Mouse (Mus musculus) heart, embryonic 10.5 days (tissue): ENCODE data around the gene Gm20390. TPM values are rescaled to one million over a fixed set of nuclear protein-coding genes. Genes with fewer than 3 reads are reported as not detected.

Experiments
- DNase-seq: peaks from one replicate; pipeline ENCODE4 v3.0.0-alpha.2; 2017; ENCODE audit warnings: low spot score
- H3K27ac ChIP-seq: fragments of 300-500 bp; sonication (generic); 2 replicates; pipeline ENCODE4 v1.5.1; 2016; ENCODE audit warnings: mild to moderate bottlenecking
- H3K27me3 ChIP-seq: fragments of 300-500 bp; sonication (generic); 2 replicates; pipeline ENCODE4 v1.6.1; 2016; ENCODE audit warnings: mild to moderate bottlenecking; ENCODE audit not compliant: poor library complexity, insufficient read depth, severe bottlenecking
- H3K36me3 ChIP-seq: fragments of 300-500 bp; sonication (generic); 2 replicates; pipeline ENCODE4 v1.6.1; 2016; ENCODE audit warnings: mild to moderate bottlenecking, moderate library complexity
- H3K4me1 ChIP-seq: fragments of 300-500 bp; sonication (generic); 2 replicates; pipeline ENCODE4 v1.6.1; 2016; ENCODE audit warnings: mild to moderate bottlenecking
- H3K4me3 ChIP-seq: fragments of 300-500 bp; sonication (generic); 2 replicates; pipeline ENCODE4 v1.5.1; 2016; ENCODE audit warnings: mild to moderate bottlenecking, moderate library complexity
- H3K9me3 ChIP-seq: fragments of 300-500 bp; sonication (generic); 2 replicates; pipeline ENCODE4 v1.6.1; 2016; ENCODE audit warnings: mild to moderate bottlenecking, moderate library complexity
- WGBS: fragments of 180-500 bp; shearing (Covaris S2); methylation state at CpG from one replicate; pipeline ENCODE4 v1.1.7; 2016; 5-methylcytosine and 5-hydroxymethylcytosine counted together
- polyA plus RNA-seq: library from polyadenylated mRNA; unstranded; fragments of >200 nt; fragmentation: Nextera tagmentation; extraction: Ambion mirVana; gene quantifications from 2 replicates; pipeline ENCODE4 v1.2.1, GENCODE M21; 2016

Gm20390 gene
- polyA plus RNA-seq, 1 experiment from 2014 or later = 461 TPM

DNA sequence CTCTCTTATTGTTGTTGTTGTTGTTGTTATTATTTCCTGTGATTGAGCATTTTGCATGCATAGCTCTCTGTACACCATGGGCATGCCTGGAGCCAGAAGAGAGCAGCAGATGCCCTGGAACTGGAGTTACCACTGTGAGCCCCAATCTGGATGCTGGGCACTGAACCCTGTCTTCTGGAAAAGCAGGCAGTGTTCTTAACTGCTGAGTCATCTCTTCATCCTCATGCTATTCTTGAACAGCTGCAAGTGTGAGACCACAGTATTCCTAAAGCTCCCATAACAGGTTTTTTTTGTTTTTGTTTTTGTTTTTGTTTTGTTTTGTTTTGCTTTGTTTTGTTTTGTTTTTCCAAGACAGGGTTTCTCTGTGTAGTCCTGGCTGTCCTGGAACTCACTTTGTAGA, 18.2 kb upstream of the Gm20390 start:
- Histone ChIP-seq H3K27ac (no peak overlapping the region), H3K9me3 (no peaks in the 10 kb centered on the region), H3K4me1 (peaks cover 11% of the 10 kb centered on the region), H3K36me3 (no peaks in the 10 kb centered on the region), H3K27me3 (no peaks in the 10 kb centered on the region), H3K4me3 (no peak overlapping the region)
- no peak for DNase-seq

DNA sequence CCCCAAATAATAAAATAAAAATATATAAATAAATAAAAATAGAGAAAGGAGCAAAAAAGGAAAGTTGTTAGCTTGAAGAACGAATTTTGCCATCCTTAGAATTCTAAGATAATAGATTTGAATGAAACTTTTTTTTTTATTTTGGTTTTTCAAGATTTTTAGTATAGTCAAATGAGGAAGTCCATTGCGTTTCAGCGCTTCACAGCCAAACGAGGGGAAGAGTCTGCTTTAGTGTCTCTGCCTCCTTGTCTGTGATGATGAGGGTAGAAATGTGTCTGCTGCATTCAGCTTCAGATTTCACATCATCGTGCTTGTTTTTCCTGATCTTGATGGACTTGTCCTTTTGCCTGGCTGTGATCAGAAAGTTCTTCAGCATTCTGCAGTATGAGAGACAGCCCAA, 17.2 kb upstream of the Gm20390 start:
- WGBS = 80% methylated on average over 5 of the region's 5 CpGs
- no peak overlapping the region for H3K4me3 ChIP-seq
- H3K27ac ChIP-seq = no peak overlapping the region
- H3K4me1 ChIP-seq = peaks cover 11% of the 10 kb centered on the region
- H3K36me3 ChIP-seq = no peaks in the 10 kb centered on the region
- no peaks in the 10 kb centered on the region for H3K9me3 ChIP-seq
- DNase-seq = no peak
- no peaks in the 10 kb centered on the region for H3K27me3 ChIP-seq

DNA sequence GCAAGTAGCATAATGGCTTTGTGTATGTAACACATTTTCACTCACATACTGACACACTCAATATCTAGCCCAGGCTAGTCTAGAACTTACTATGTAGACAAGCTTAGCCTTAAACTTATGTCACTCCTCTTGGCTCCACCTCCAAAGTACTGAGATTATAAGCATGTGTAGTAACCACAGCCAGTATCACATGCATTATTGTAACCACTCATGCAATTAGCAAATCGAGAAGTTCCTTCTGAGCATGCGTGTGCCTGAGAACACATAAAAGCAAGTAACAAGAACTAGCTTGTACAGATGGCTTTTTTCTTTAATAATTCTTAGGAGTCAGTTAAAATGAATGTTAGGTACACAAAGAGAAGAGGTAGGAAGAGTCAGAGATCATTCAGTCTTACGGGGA, 16.5 kb upstream of the Gm20390 start:
- Histone ChIP-seq H3K36me3 (no peaks in the 10 kb centered on the region), H3K27me3 (no peaks in the 10 kb centered on the region), H3K4me3 (no peak overlapping the region), H3K4me1 (peaks cover 11% of the 10 kb centered on the region), H3K27ac (no peak overlapping the region), H3K9me3 (no peaks in the 10 kb centered on the region)
- DNase-seq = no peak
- 84% methylated on average over 3 of the region's 3 CpGs for WGBS

DNA sequence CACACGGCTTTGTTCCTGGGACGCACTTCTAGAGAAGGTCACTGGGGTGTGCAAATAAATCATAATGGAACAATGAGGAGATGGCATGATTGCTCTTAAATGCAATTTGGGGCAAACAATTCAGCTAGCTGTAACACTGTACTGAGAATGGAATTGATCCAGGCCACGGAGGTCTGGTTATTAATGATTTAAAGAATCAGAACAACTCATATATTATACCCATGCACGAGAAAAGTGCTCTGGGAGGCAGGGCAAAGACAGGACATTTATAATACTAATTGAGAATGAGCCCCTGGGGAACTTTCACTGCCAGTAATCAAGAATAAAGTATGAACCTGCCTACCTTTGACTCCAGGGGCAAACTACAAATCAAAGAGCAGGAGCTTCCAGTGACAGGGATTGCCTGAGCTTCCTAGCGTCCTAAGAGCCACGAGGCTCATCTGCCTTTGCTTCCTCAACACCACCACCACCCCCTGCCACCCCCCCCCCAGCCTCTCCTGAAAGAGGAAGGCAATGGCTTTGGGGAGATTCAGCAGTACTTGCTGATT, 11.5 kb upstream of the Gm20390 start:
- 69% methylated on average over 6 of the region's 6 CpGs for WGBS

DNA sequence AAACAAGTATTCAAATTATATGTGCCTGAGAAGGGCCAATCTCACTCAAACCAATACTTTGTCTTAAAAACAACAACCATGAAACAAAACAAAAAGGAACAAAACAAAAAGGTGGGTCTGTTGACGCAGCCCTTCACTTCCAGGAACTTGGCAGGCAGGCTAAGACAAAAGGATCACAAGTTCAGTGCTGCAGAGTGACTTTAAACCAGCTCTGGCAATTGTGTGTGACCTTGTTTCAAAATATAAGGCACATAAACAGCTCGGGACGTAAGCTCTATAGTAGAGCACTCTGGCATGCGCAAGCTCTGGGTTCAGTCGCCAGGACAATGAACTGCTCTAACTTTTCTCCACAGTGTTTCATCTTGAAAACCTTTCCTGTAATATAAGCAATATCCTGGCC, 4.9 kb upstream of the Gm20390 start:
- DNase-seq = no peak
- H3K36me3 ChIP-seq = no peaks in the 10 kb centered on the region
- H3K27ac ChIP-seq = no peak overlapping the region
- no peaks in the 10 kb centered on the region for H3K9me3 ChIP-seq
- peaks cover 6% of the 10 kb centered on the region; the same call in 1 of the 2 replicates for H3K4me1 ChIP-seq
- H3K4me3 ChIP-seq = no peak overlapping the region
- 84% methylated on average over 5 of the region's 5 CpGs for WGBS
- H3K27me3 ChIP-seq = no peaks in the 10 kb centered on the region

More for the DNA sequence above, 11.5 kb upstream of the Gm20390 start:
- no peaks in the 10 kb centered on the region for H3K27me3 ChIP-seq
- no peak for DNase-seq
- no peak overlapping the region for H3K4me3 ChIP-seq
- H3K4me1 ChIP-seq = no peaks in the 10 kb centered on the region
- no peaks in the 10 kb centered on the region for H3K9me3 ChIP-seq
- H3K27ac ChIP-seq = no peak overlapping the region
- no peaks in the 10 kb centered on the region for H3K36me3 ChIP-seq

DNA sequence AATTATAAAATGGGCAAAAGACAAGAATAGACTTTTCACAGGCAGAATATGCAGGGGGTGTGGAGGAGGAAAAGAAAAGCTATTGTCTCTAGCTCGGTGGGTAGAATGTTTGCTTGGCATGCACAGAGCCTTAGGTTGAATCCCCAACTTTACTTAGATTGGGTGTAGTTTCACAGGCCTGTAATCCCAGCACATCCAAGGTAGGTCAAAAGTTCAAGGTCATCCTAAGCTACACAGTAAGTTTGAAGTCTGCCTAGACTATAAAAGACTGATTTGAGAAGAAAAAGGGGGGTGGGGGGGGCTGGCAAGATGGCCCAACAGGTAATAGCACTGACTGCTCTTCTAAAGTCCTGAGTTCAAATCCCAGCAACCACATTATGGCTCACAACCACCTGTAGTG, 1.7 kb upstream of the Gm20390 start:
- Histone ChIP-seq H3K4me3 (no peak overlapping the region), H3K9me3 (no peaks in the 10 kb centered on the region), H3K27ac (no peak overlapping the region), H3K27me3 (no peaks in the 10 kb centered on the region), H3K4me1 (peaks cover 9% of the 10 kb centered on the region), H3K36me3 (peaks cover 14% of the 10 kb centered on the region)
- WGBS = 65% methylated on average over 1 of the region's 1 CpGs
- DNase-seq = no peak

DNA sequence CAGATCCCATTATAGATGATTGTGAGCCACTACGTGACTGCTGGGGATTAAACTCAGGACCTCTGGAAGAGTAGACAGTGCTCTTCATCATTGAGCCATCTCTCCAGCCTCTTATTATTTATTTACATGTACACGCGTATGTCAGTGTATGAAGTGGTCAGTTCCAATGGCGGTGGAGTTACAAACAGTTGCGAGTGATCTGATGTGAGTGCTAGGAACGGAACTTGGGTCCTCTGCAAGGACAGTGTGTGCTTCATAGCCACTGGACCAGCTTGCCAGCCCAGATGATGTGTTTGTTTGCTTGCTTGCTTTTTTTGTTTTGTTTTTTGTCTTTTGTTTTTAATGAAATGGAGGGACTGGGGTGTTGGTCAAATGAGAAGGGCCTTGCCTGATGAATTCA, 1.1 kb upstream of the Gm20390 start:
- Histone ChIP-seq H3K4me3 (peak overlapping the region; percentile 73; the same call in 1 of the 2 replicates), H3K27me3 (no peaks in the 10 kb centered on the region), H3K9me3 (no peaks in the 10 kb centered on the region), H3K36me3 (peaks cover 20% of the 10 kb centered on the region), H3K27ac (peak overlapping the region; percentile 91; the same call in 1 of the 2 replicates), H3K4me1 (peaks cover 9% of the 10 kb centered on the region)
- DNase-seq = no peak
- 92% methylated on average over 6 of the region's 6 CpGs for WGBS

DNA sequence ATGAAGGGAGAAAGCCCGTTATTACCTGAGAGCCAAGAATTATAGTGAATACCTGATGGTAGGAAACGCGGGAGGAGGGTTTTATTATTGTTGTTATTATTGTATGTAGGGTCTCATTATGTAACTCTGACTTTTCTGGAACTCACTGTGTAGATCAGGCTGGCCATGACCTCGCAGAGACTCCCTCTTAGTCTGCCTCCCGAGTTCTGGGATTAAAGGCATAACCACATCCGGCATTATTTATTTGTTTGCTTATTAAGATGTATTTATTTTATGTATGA, 695 bp upstream of the Gm20390 start:
- Histone ChIP-seq H3K4me1 (peaks cover 9% of the 10 kb centered on the region), H3K27me3 (no peaks in the 10 kb centered on the region), H3K36me3 (peaks cover 24% of the 10 kb centered on the region), H3K4me3 (peak overlapping the region; percentile 73), H3K27ac (peak overlapping the region; percentile 91; the same call in 1 of the 2 replicates), H3K9me3 (no peaks in the 10 kb centered on the region)
- DNase-seq = no peak
- 42% methylated on average over 6 of the region's 6 CpGs for WGBS

DNA sequence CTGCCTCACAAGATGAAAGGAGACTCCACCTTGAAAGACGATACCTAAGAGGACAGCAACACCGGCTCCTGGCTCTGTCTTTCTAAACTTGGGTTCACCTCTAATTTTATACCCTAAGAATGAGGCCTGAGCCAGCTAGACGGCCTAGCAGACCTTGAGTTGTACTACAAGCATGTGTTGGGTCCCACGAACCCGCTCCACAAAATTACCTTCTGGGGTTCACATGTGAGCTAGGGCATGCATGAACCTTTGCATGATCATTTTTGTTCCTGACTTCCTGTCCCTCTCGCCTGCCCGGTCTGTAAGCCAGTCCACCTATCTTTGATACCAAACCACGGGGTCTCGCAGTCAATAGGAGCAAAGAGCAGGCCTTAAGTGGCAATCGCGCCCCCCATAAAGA, 712 bp downstream of the Gm20390 start:
- Histone ChIP-seq H3K36me3 (peaks cover 37% of the 10 kb centered on the region), H3K9me3 (no peaks in the 10 kb centered on the region), H3K4me1 (peaks cover 9% of the 10 kb centered on the region), H3K4me3 (peak overlapping the region; percentile 73), H3K27me3 (no peaks in the 10 kb centered on the region), H3K27ac (peak overlapping the region; percentile 91)
- 4% methylated on average over 11 of the region's 11 CpGs for WGBS
- DNase-seq = no peak

DNA sequence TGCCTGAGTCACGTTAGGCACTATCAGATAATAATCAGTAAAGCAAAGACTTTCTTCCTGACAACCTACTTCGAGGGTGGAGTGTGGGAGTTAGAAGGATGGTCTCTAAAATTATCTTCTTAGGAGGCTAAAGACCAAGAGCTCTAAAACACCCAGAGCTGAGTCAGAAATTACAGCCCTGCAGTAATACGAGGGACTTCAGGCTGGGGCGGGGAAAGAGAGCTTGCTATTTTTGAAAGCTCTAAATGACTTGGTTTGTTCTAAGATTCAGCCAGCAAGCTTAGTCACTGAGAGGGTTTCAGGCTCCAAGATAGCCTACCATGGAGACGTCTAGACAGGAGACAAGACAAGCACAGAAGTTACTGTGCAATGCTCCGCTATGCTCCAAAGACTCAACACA, 2.7 kb downstream of the Gm20390 start:
- H3K27me3 ChIP-seq = no peaks in the 10 kb centered on the region

DNA sequence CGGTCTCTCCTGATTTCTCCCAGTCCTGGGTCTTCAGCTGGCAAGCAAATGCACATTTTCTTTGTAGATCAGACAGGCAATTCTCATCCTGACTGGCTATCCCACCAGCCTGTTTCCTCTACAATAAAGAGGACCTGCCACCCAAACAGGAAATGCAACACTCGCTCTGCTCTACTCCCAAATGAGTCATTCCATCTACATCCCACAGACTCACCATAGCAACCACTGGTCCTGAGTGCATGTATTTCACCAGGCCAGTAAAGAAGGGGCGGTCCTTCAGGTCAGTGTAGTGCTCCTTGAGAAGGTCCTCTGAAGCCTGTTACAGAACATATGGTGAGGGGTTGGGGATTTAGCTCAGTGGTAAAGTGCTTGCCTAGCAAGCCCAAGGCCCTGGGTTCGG, 5.1 kb downstream of the Gm20390 start:
- Histone ChIP-seq H3K4me1 (peaks cover 3% of the 10 kb centered on the region; the same call in 1 of the 2 replicates), H3K9me3 (no peaks in the 10 kb centered on the region), H3K27me3 (no peaks in the 10 kb centered on the region), H3K4me3 (no peak overlapping the region), H3K36me3 (peaks cover 80% of the 10 kb centered on the region), H3K27ac (no peak overlapping the region)
- WGBS = 91% methylated on average over 4 of the region's 4 CpGs
- DNase-seq = no peak

More for the DNA sequence above, 2.7 kb downstream of the Gm20390 start:
- WGBS = 91% methylated on average over 6 of the region's 6 CpGs
- Histone ChIP-seq H3K36me3 (peaks cover 56% of the 10 kb centered on the region), H3K9me3 (no peaks in the 10 kb centered on the region), H3K27ac (no peak overlapping the region), H3K4me3 (no peak overlapping the region), H3K4me1 (peaks cover 9% of the 10 kb centered on the region)
- DNase-seq = no peak

DNA sequence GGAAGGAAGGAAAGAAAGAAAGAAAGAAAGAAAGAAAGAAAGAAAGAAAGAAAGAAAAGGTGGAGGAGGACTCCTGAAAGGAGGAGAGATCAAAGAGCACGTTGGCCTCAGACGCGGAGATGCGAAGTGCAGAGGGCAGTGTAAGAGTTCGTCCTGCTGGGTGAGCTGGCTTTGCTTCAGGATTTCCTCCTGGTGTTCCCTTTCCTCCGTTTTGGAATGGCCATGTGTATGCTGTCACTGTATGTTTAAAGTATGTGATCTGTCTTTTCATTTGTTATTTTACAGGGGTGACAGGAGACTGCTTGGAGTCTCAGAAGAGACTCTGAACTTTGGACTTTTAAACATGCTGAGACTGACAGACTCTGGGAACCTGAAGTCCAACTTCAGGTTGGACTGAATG, 6.6 kb downstream of the Gm20390 start:
- WGBS = 91% methylated on average over 6 of the region's 6 CpGs

DNA sequence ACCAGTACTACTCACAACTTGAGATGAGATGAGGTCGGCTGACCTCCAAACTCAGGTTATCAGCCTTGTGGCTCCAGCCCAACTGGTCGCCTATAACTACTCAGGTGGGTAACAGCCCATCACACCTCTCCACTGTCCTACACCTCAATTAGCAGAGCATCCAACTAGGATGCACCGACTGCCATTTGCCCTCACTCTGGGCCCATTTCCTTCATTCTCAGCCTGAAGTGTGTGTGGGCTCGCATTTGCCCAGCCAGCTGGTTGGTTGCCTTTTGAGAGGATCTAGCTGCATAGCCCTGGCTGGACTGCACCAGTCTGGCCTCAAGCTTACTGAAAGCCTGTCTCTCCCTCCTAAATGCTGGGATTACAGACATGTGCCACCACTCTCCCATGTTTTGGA, 10.3 kb downstream of the Gm20390 start:
- no peak for DNase-seq
- Histone ChIP-seq H3K4me1 (peaks cover 21% of the 10 kb centered on the region), H3K9me3 (no peaks in the 10 kb centered on the region), H3K4me3 (no peak overlapping the region), H3K27ac (no peak overlapping the region), H3K36me3 (peaks cover 64% of the 10 kb centered on the region), H3K27me3 (no peaks in the 10 kb centered on the region)
- WGBS = 77% methylated on average over 4 of the region's 4 CpGs

More for the DNA sequence above, 6.6 kb downstream of the Gm20390 start:
- no peaks in the 10 kb centered on the region for H3K27me3 ChIP-seq
- no peak for DNase-seq
- H3K27ac ChIP-seq = no peak overlapping the region
- no peaks in the 10 kb centered on the region for H3K9me3 ChIP-seq
- peaks cover 83% of the 10 kb centered on the region for H3K36me3 ChIP-seq
- H3K4me3 ChIP-seq = no peak overlapping the region
- peaks cover 4% of the 10 kb centered on the region for H3K4me1 ChIP-seq

DNA sequence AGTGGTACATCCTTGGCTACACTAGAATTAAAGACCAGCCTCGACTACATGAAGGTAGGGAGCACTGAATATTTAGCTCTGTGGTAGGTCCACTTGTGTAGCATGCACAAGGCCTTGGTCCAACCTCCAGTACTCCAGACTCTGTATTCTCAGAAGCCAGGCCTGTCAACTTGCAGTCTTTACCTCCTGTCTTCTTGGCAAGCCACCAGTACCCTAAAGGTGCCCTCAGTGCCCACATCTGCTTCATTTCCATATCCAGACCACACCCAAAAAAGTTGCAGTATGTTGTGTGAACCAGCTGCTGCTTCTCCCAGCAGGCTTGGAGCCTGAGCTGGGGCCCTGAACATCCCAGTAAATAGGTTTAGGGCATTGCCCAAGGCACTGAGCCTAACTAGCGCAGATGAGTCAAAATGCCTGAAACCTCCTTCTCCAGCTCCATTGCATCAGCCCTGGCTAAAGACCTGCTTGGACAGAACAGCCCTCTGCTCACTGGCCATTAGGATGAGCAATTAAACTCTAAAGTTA, 11.0 kb downstream of the Gm20390 start:
- Histone ChIP-seq H3K27me3 (no peaks in the 10 kb centered on the region), H3K27ac (no peak overlapping the region), H3K9me3 (no peaks in the 10 kb centered on the region), H3K4me3 (no peak overlapping the region), H3K4me1 (peaks cover 27% of the 10 kb centered on the region), H3K36me3 (peaks cover 64% of the 10 kb centered on the region)
- DNase-seq = no peak
- WGBS = 85% methylated on average over 2 of the region's 2 CpGs
